Mouse (Mus musculus) forebrain, postnatal 0 days (tissue): ENCODE measurements around the gene Pld6. TPM values are rescaled to one million over a fixed set of nuclear protein-coding genes. Genes with fewer than 3 reads are reported as not detected.
A peak's percentile ranks its signal among the peaks of the same experiment; 100 is the strongest.

Source experiments
- ATAC-seq: fragments of 200-750 bp; cut with Nextera tagmentation; 2 replicates; pipeline ENCODE4 v1.8.0; 2017; ENCODE audit warnings: mild to moderate bottlenecking, moderate library complexity
- DNase-seq: peaks from one replicate; pipeline ENCODE4 v3.0.0-alpha.2; 2015
- H3K27ac ChIP-seq: fragments of 300-500 bp; sonication (generic); 2 replicates; pipeline ENCODE4 v1.5.1; 2014; ENCODE audit warnings: low read depth, mild to moderate bottlenecking, antibody characterized with exemption, low read length, moderate library complexity, mixed read lengths
- H3K27me3 ChIP-seq: fragments of 300-500 bp; sonication (generic); 2 replicates; pipeline ENCODE4 v1.6.1; 2014; ENCODE audit warnings: mild to moderate bottlenecking, low read length, mixed read lengths; ENCODE audit not compliant: insufficient read depth
- H3K36me3 ChIP-seq: fragments of 300-500 bp; sonication (generic); 2 replicates; pipeline ENCODE4 v1.6.1; 2014; ENCODE audit warnings: mild to moderate bottlenecking, moderate library complexity; ENCODE audit not compliant: insufficient read depth
- H3K4me1 ChIP-seq: fragments of 300-500 bp; sonication (generic); 2 replicates; pipeline ENCODE4 v1.6.1; 2014; ENCODE audit warnings: antibody characterized with exemption; ENCODE audit not compliant: insufficient read depth
- H3K4me2 ChIP-seq: fragments of 300-500 bp; sonication (generic); 2 replicates; pipeline ENCODE4 v1.6.1; 2014; ENCODE audit warnings: low read depth, mild to moderate bottlenecking, moderate library complexity
- H3K4me3 ChIP-seq: fragments of 300-500 bp; sonication (generic); 2 replicates; pipeline ENCODE4 v1.5.1; 2014; ENCODE audit warnings: low read depth, low read length, mixed read lengths
- H3K9ac ChIP-seq: fragments of 300-500 bp; sonication (generic); 2 replicates; pipeline ENCODE4 v1.6.1; 2014; ENCODE audit warnings: mild to moderate bottlenecking
- H3K9me3 ChIP-seq: fragments of 300-500 bp; sonication (generic); 2 replicates; pipeline ENCODE4 v1.6.1; 2016; ENCODE audit warnings: low read length
- CTCF ChIP-seq: sonication (generic); IDR thresholded peaks from 2 replicates; pipeline ENCODE4 v1.5.1; 2016; ENCODE audit warnings: antibody characterized with exemption, control low read depth, low read depth
- WGBS: fragments of 180-500 bp; shearing (Covaris S2); extraction: QIAGEN DNeasy Blood & Tissue Kit; methylation state at CpG from one replicate; pipeline ENCODE4 v1.1.7; 2014; 5-methylcytosine and 5-hydroxymethylcytosine counted together
- polyA plus RNA-seq: library from polyadenylated mRNA; unstranded; fragments of >200 nt; fragmentation: Nextera tagmentation; extraction: Ambion mirVana; gene quantifications from 2 replicates; pipeline ENCODE4 v1.2.1, GENCODE M21; 2015
- total RNA-seq: library from RNA; depleted of rRNA; stranded (reverse); fragments of >200 nt; gene quantifications from 2 replicates; pipeline ENCODE4 v1.2.3, GENCODE M21; 2014

Pld6 gene
- total and polyA plus RNA-seq, 2 experiments from 2014 or later, result 6.0 to 12.1 TPM

- Histone ChIP-seq H3K4me3 (no peak overlapping the region), H3K36me3 (peaks cover 49% of the 10 kb centered on the region)
- no peak for ATAC-seq
Measured at GRCm38 (mm10) chr11:59777259-59777658, 10.2 kb downstream of the Pld6 start.

DNA sequence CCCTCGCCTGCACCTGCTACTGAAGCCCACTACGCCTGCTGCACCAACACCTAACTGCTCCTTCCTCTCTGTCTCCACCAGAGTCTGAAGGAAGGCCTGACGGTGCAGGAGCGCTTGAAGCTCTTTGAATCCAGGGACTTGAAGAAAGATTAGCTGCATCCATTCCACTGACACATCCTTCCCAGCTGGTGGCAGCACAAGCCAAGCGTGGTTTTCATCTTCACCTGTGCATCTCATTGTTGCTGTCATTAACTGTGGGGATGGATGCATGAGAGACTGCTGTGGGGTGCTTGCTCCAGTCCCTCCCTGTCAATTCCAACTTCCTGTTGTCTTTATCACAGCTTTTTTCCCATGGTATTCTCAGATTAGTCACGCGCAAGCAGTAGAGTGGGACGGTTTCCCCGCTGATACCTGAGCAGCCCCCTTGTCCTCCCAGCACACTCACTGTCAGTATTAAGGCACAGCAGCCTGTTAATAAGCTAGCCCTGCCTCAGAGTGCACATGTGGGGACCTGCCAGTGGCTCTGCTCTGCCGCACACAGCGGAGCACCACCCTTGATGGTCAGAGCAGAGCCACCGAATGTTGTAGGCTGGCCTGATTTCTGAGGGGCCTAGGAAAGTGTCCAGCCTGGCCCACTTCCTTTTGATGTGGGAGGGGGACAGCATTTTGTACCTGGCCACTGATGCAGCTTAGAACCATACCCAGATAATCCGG is 11.9 kb downstream of the Pld6 start:
- DNase-seq (no peak), ATAC-seq (peak; percentile 9; the same call in 1 of the 2 replicates)
- Histone ChIP-seq H3K9ac (no peak overlapping the region), H3K27ac (no peak overlapping the region), H3K4me1 (no peaks in the 10 kb centered on the region), H3K27me3 (no peaks in the 10 kb centered on the region), H3K36me3 (peaks cover 66% of the 10 kb centered on the region), H3K4me3 (no peak overlapping the region), H3K9me3 (no peaks in the 10 kb centered on the region), H3K4me2 (no peak overlapping the region)
- TF ChIP-seq CTCF, result peak; percentile 29
- WGBS, result 86% methylated on average over 13 of the region's 13 CpGs

More at GRCm38 (mm10) chr11:59777259-59777658, 10.2 kb downstream of the Pld6 start:
- no peaks in the 10 kb centered on the region for H3K4me1 ChIP-seq
- no peak for TF ChIP-seq CTCF
- H3K9ac ChIP-seq, result no peak overlapping the region
- no peak for DNase-seq
- 71% methylated on average over 5 of the region's 5 CpGs for WGBS
- H3K27ac ChIP-seq, result no peak overlapping the region
- no peaks in the 10 kb centered on the region for H3K9me3 ChIP-seq
- H3K4me2 ChIP-seq, result no peak overlapping the region
- no peaks in the 10 kb centered on the region for H3K27me3 ChIP-seq

- no peaks in the 10 kb centered on the region for H3K27me3 ChIP-seq
- no peak overlapping the region for H3K9ac ChIP-seq
- H3K4me3 ChIP-seq, result no peak overlapping the region
- no peak overlapping the region for H3K27ac ChIP-seq
- H3K4me2 ChIP-seq, result no peak overlapping the region
- H3K36me3 ChIP-seq, result peaks cover 77% of the 10 kb centered on the region
- 95% methylated on average over 4 of the region's 4 CpGs for WGBS
- no peak for TF ChIP-seq CTCF
- H3K4me1 ChIP-seq, result no peaks in the 10 kb centered on the region
- no peaks in the 10 kb centered on the region for H3K9me3 ChIP-seq
- ATAC-seq (no peak), DNase-seq (no peak)
Measured at GRCm38 (mm10) chr11:59774522-59774921, 12.9 kb downstream of the Pld6 start.

- WGBS, result 90% methylated on average over 4 of the region's 4 CpGs
- Histone ChIP-seq H3K4me3 (no peak overlapping the region), H3K27ac (no peak overlapping the region), H3K4me1 (no peaks in the 10 kb centered on the region), H3K4me2 (no peak overlapping the region), H3K9ac (no peak overlapping the region), H3K9me3 (no peaks in the 10 kb centered on the region), H3K27me3 (no peaks in the 10 kb centered on the region), H3K36me3 (peaks cover 91% of the 10 kb centered on the region)
- ATAC-seq, result no peak
- DNase-seq, result no peak
- TF ChIP-seq CTCF, result no peak
Measured at GRCm38 (mm10) chr11:59772902-59773301, 14.5 kb downstream of the Pld6 start.

DNA sequence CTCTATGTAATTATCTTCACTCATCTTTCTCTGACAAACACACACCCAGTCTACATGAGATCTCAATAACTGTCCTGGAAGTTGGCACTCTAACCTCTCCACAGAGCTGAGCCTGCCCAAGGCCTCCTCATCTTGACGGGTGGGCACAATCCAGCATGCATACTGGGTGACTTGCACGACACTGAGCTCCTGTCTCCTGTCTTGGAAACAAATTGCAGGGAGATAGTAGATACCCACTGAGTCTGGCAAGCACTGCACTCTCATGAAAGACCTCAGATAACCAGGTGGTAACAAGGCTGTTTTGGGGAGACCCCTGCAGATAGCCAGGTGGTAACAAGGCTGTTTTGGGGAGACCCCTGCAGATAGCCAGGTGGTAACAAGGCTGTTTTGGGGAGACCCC is 15.2 kb downstream of the Pld6 start:
- H3K4me3 ChIP-seq, result no peak overlapping the region
- no peaks in the 10 kb centered on the region for H3K9me3 ChIP-seq
- H3K4me2 ChIP-seq, result no peak overlapping the region
- H3K4me1 ChIP-seq, result no peaks in the 10 kb centered on the region
- no peak for TF ChIP-seq CTCF
- no peak for ATAC-seq
- no peak for DNase-seq
- no peak overlapping the region for H3K9ac ChIP-seq
- H3K27ac ChIP-seq, result no peak overlapping the region
- WGBS, result 79% methylated on average over 2 of the region's 2 CpGs
- peaks cover 92% of the 10 kb centered on the region for H3K36me3 ChIP-seq
- no peaks in the 10 kb centered on the region for H3K27me3 ChIP-seq

GRCm38 (mm10) chr11:59770753-59771152 is 16.7 kb downstream of the Pld6 start:
- TF ChIP-seq CTCF, result no peak
- WGBS, result 74% methylated on average over 7 of the region's 7 CpGs
- no peak overlapping the region for H3K4me3 ChIP-seq
- no peak overlapping the region for H3K27ac ChIP-seq
- ATAC-seq (no peak), DNase-seq (no peak)
- peaks cover 91% of the 10 kb centered on the region for H3K36me3 ChIP-seq
- H3K27me3 ChIP-seq, result no peaks in the 10 kb centered on the region
- no peaks in the 10 kb centered on the region for H3K4me1 ChIP-seq
- H3K9me3 ChIP-seq, result no peaks in the 10 kb centered on the region
- H3K9ac ChIP-seq, result no peak overlapping the region
- no peak overlapping the region for H3K4me2 ChIP-seq

DNA sequence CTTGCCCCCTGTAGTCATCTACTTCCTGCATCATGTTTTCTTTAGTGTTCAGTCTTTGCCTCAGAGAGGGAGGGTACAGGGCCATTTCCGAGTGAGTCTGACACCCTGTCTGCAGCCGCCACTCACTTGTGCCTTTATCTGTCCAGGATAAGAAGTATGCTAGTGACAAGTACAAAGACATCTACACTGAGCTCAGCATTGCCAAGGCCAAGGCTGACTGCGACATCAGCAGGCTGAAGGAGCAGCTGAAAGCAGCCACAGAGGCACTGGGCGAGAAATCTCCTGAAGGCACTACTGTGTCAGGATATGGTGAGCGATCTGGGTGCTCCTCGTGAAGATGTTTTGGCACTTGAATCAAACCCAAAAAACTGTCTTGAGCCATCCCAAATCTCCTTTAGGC is 17.7 kb downstream of the Pld6 start:
- H3K36me3 ChIP-seq, result peaks cover 94% of the 10 kb centered on the region
- DNase-seq, result no peak
- H3K9me3 ChIP-seq, result no peaks in the 10 kb centered on the region
- no peak overlapping the region for H3K27ac ChIP-seq
- no peaks in the 10 kb centered on the region for H3K4me1 ChIP-seq
- no peaks in the 10 kb centered on the region for H3K27me3 ChIP-seq
- no peak for TF ChIP-seq CTCF
- H3K4me2 ChIP-seq, result no peak overlapping the region
- no peak overlapping the region for H3K4me3 ChIP-seq
- 86% methylated on average over 6 of the region's 6 CpGs for WGBS
- H3K9ac ChIP-seq, result no peak overlapping the region
- ATAC-seq, result no peak
